Mouse (Mus musculus): ENCODE measurements around the gene Aip. TPM values are rescaled to one million over a fixed set of nuclear protein-coding genes. Genes with fewer than 3 reads are reported as not detected.

Gene Aip
- total RNA-seq, 2 experiments from 2014 or later: 62.1 to 63.2 TPM

DNA sequence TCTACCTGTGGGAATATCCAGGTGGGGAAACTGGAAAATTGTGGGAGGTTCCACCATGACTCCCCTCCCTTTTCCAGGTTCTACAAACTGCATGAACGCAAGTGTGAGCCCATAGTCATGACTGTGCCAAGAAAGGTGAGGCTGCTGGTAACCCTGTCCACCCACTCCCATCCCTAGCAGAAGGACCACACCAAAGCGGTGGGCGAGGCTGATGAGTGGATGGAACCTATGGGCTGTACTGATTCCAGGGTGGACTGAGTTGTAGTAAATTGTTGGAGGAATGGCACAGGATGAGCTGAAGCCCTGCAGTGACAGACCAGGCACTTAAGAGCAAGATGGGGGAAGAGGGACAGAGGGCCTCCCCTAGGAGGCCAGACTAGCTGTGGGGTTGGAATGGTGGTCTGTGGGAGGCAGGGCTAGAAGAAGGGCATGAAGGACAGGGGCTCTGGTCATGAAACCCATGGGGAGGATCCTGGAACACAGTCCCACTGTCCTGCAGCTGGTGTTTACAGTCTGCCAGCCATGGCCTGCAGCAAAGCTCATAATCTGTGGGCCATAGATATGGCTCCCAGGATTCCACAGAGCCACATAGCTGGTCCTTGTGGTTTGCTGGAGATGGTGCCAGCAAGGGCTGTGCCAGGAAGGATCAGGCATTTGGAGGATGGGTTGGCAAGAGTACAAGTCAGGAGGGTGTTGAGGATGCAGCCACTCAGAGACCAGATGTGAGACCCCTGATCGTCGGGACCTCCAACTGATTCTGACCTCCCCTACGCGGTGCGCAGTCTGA lies 27.0 kb upstream of the Aip start:
- DNase-seq: no peak

DNA sequence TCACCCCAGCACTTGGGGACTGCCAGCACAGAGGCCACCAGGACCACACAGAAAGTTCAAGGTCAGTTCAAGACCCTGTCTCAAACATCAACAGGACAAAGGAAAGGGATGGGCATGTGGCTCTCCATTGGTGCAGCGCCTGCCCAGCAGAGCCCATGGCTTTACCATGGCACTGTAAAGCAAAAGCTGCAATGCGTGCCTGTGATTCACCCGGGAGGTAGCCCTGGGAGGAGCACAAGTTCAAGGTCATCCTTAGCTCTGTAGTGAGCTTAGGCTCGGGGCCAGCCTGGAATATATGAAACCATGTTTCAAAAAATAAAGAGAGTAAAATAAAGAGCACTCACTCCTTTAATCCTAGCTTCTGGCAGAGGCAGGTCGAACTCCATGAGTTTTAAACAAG lies 26.2 kb upstream of the Aip start:
- no peak for DNase-seq

DNA sequence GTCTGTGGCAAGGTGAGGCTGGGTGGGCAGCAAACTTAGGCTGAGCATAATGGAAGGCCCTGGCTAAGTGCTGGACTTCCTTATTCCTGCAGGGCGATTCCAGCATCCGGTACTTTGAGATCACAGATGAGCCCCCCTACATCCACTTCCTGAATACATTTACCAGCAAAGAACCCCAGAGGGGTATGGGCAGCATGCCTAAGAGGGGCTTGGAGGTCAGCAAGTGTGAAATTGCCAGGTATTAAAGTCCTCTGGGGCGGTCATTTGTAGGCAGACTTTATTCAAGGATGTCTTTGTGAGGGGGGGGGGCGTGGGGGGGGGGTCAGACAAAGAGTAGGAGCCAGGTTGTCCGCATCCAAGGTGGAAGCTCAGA lies 25.8 kb upstream of the Aip start:
- no peak for DNase-seq

DNA sequence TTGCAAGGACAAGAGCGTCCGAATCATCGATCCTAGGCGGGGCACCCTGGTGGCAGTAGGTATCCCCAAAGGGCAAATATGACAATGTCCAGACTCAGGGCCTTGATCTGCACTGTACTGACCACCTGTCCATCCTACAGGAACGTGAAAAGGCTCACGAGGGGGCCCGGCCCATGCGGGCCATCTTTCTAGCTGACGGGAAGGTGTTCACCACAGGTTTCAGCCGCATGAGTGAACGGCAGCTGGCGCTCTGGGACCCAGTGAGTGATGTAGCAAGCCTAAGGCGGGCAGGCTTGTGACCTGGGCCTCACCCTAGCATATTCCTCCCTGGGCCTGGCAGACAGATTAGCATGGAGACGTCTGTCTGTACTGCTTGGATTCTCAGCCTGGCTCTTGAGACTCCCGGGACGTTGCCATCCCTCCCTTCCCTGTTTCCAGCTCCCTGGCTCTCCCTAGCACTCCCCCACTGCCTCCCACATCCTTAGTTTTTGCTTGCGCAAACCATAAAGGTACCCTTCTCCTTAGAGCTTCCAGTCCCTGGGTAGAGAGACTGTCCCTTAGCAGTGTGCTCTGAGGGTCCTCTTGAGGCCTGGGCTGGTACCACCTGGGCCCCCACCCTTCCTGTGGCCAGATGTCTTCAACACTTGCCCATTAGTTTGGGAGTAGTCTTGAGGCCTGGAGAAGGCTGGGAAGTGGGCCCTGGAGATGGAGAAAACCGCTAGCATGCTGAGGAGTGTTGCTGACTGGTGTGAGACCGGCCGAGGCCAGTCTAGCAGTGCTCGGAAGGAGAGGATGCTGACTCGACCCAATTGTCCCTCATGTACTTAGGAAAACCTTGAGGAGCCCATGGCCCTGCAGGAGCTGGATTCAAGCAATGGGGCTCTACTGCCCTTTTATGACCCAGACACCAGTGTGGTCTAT lies 25.2 kb upstream of the Aip start:
- no peak for DNase-seq

DNA sequence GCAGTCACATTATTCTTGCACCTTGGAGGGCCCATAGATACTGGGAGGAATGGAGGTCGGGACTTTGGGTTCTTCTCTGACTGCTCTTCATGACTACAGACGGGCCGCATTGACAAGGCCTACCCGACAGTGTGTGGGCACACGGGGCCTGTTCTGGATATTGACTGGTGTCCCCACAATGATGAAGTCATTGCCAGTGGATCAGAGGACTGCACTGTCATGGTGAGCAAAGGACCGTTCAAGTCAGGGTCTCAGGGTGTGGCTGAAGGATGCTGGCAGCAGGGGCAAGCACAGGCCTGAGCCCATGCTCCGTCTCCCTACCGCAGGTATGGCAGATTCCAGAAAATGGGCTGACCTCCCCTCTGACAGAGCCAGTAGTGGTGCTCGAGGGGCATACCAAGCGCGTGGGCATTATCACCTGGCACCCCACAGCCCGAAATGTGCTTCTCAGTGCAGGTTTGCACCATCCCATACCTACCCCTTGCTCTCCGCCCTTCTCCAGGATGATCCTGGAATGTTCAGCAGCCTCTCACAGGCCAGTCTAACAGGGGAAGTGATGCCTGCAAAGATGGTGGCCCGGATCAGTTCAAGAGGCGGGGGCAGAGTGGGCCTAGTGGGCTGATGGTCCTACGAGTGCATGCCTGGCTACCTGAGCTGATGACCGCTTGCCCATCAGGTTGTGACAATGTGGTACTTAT lies 24.3 kb upstream of the Aip start:
- no peak for DNase-seq

DNA sequence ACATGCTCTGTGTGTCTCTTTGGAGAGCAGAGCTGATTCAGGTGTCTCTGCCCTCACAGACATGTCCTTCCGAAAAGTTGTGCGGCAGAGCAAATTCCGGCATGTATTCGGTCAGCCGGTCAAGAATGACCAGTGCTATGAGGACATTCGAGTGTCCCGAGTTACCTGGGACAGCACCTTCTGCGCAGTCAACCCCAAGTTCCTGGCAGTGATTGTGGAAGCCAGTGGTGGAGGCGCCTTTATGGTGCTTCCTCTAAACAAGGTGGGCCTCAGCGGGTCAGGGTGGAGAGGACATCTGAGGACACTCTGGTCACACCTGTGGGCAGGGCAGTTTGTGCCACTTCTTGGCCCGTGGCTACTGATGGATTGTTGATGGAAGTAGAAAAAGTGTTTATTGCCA lies 23.6 kb upstream of the Aip start:
- no peak for DNase-seq

DNA sequence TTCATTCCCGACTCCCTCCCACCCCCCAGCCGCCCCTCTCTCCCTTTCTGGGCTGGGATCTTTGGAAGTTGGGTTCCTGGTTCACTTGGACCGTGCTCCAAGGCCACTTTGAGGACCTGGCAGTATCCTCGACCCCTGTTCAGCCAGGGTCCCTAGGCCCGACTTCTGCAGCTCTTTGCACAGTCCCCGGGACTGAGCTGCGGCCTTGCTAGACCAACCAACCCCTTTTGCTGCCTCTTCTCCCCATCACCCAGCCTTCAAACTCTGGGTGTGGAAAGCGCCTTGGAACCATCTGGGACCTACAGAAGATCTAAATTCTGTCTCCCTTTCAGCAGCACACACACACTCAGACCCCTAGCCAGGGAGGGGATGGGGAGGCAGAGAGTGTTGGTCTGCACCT lies 23.2 kb upstream of the Aip start:
- DNase-seq: peak in 1 of 2 experiments; percentile 40

DNA sequence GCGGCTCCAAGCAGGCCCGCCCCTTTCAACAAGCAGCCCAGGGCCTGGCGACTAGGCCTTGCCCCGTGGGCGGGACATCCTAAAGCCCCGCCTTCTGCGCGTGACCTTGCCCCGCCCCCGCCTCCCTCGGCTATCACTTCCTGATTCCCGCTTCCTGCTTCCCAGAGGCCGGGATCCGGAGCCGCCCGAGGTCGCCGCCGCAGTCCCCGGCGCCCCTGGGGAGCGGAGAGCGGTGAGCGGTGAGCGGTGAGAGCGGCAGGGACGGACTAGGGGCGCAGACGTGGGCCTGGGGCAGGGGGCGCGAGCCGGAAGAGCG lies 22.8 kb upstream of the Aip start, which contains the start of gene Coro1b:
Coro1b (plus strand) TSS at position 129 of the 316 bp plus-strand sequence.
- peak; percentile 98 to 99 for DNase-seq

DNA sequence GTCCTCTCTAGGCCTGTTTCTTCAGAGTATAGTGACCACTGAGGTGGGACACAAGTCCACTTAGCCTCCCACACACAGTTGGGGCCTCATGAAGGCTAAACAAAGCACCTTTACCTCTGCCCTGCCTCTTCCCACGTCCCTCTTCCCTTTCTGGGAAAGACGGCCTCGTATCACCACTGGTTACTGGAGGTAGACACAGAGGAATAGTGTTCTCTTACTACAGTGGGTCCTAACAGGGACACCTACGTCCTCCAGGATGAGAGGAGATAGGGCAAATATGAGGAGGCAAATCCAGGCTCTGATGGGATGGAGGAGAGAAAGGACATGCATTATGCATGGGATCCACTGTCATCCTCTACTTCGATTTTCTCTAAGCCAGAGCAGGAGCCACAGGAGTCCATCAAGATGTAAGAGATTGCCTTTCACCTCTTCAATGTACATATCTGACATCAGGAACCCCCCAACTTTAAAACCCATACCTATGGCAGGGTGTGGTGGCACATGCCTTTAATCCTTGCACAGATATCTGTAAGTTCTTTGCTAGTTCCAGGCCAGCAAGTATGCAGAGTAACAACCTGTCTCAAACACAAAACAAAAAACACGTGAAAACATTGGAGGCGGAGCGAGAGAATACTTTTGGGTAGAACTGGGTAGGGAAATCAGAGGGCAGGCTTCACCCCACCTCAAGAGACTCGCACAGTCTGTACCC lies 22.3 kb upstream of the Aip start:
- peak in 1 of 2 experiments; percentile 38 for DNase-seq

DNA sequence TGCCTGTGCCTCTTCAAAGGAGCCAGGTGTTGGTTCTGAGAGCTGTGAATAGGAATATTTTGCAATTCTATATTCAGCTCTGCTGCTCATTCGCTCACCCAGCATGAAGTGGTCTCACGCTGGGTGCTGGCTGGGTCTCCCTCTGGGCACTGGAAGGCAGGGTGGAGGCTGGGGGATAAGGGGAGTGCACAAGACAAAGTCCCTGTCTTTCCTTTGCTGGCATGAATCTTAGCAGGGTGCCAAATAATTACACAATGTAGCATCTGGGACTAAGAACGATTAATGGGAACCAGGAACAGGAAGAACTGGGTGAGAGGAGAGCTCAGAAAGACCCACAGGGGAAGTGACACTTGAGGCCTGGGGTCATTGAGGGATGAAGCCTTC lies 21.4 kb upstream of the Aip start:
- peak in 1 of 2 experiments; percentile 57 for DNase-seq

DNA sequence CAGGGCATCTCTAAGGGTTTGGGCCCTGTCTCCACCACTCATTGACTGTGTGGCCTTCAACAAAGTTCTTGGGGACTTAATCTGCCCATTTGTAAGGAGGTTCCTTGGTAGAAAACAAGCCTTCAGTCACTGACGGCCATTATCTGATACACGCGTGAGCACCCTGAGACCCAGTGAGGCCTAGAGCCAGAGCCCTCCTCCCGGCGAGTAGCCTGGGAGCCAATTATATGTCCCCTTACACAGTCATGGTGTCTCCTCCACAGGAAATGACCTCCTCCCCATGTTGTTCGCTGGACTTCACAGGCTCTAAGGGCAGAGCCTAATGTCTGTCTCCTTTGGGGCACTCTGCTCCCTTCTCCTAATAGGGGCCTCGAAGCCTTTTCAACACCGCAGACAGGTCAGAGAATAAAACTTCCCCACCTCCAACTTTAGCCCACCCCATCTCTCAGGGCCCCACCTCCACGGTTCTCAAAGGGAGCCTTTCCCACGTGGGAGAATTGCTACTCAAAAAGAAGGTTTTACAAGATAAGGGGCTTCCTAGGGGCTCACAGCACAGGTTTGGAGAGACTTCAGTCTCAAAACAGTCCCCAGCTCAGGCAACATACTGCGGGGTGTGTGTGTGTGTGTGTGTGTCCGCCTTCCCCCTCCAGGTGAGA lies 20.8 kb upstream of the Aip start:
- DNase-seq: no peak

DNA sequence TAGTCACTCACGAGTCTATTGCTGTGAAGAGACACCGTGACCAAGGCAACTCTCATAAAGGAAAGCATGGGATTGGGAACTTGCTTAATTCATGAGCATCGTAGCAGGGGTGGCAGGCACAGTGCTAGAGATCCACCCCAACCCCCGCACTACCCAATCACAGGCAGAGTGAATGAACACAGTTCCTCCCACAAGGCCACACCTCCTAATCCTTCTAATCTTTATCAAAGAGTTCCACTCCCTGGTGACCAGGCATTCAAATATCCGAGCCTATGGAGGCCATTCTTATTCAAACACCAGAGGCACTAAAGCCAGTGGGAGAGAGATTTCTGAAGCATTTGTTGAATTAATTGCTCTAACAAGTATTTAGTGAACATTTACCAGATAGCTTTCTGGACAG lies 20.3 kb upstream of the Aip start:
- DNase-seq: no peak

DNA sequence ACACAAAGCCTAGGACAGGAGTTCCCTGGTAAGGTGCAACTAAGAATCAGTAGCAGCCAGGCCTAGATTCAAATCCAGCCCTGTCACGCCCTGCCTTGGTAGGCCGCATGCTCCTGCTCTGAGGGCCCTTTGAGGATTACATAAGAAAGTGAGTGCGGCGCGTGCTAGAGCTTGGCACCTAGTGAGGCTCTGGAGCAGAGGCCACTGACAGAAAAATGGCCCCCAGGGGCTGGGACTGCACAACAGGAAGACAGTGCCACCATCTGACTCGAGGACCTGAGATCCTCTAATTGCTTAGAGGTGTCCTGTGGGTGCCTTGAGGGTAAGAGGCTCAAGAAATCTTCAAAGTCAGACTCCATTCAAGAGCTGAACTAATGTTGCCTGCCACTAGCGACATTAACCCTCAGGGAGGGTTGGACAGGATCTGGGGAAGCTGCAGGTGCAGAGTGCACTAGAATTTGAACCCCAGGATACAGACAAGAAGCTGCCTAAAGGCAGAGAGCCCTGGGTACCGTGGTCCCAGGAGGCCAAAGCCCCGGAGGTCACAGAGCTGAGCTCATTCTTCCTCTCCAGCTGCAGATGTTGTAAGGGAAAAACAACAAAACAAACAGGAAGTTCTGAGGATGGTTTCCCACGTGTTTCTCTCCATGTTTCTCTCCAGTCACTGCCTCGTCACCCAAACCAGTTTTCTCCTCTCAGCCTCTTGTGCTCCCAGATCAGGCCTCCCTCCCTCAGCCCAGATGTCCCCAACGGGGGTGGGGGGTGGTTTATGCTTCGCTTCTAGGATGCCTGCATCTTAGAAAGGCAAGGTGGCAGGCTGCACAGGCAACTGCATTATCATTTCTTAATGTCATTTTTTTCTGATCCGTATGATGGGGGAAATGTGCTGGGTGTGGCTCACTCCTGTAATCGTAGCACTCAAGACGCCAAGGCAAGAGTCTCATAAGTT lies 19.2 kb upstream of the Aip start:
- DNase-seq: peak; percentile 49 to 74

DNA sequence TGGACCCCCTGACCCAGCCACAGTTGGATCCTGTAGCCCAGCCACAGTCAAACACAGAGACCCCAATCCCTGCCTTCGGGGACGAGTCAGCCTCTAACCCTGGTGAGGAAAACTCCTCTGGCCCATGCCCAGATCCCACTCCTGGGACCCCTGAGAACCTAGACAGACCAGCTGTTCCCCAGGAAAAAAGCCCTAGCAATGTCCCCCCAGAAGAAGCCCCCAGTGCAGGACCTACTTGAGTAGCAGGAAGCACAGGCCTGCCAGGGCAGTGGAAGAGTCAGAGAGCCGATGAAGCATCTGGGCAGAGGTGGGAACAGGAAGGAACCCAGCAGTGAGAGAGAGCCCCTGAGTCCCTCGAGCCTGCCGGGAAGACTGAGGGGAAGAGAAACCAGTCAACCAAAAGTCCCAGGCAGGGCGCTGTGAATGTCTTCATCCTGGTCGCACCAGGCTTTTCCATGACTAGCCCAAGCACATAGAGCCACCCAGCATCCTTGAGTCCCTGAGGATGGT lies 18.2 kb upstream of the Aip start, which contains the start of gene Cabp4:
Cabp4 (minus strand) TSS at position 275 of the 510 bp plus-strand sequence.
- no peak for DNase-seq

DNA sequence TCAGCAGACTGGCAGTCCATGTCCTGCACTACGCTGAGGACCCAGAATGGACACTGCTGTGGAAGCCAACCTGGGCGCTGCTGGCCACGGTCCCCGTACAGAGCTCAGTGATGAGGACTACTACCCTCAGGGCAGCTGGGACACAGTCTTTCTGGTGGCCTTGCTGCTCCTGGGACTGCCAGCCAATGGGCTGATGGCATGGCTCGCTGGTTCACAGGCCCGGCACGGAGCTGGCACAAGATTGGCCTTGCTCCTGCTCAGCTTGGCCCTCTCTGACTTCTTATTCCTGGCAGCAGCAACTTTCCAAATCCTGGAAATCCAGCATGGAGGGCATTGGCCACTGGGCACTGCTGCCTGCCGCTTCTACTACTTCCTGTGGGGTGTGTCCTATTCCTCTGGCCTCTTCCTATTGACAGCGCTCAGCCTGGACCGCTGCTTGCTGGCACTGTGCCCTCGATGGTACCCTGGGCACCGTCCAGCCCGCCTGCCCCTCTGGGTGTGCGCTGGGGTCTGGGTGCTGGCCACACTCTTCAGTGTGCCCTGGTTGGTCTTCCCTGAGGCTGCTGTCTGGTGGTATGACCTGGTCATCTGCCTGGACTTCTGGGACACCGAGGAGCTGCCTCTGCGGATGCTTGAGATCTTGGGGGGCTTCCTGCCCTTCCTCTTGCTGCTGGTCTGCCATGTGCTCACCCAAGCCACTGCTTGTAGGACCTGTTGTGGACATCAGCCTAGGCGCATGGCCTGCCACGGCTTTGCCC lies 16.9 kb upstream of the Aip start:
- no peak for DNase-seq

DNA sequence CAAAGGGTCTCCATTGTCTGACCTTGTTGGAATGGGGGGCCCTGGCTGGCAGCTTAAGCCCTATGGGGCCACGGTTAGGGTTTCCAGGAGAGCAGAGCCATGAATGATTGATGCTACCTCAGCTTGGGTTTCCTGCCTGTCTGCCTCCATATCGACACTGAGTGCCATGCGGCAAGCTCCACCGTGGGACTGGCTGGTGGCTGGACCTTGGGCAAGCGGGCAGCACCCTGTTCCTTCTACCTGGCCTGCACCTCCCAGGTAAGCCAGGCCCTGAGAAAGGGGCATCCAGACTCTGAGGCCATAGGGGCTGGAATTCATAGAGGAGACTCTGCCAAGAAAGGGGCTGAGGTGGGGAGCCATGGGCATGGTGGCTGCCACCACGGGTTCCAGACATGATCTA lies 14.5 kb upstream of the Aip start:
- DNase-seq: no peak

DNA sequence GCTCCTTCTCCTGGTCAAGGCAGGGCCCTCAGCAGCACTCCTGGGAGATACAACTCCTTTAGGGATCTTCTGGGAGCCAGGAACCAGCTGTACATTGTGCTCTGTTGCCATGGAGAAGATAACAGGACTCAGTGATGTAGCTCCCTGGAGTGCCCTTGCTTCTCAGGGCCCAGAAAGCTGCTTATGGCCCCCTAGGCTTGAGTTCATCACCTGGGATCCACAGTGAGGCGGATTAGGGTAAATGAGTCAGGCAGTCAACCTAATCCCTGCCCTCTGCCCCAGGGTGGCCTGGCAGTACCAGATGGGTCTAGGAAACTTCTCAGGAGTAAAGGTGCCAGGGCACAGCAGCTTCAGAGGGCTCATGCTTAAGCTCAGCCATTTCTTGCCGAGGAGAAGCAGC lies 13.8 kb upstream of the Aip start, which contains the start of gene Gpr152:
Gpr152 (plus strand) TSS at position 342 of the 400 bp plus-strand sequence.
- DNase-seq: no peak

DNA sequence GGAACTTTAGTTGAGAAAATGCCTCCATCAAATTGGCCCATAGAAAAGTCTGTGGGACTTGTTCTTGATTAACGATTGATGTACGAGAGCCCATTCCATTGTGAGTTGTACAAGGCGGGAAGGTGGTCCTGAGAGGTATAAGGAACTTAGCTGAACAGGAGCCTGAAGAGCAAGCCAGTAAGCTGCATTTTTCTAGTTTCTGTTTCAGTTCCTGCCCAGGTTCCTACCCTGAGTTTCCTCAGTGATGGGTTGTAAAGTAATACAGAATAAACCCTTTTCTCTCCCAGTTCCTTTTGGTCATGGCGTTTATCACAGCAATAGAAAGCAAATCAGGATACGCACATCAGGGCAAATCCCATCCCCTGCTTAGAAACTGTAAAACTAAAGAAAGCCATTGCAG lies 12.3 kb upstream of the Aip start:
- DNase-seq: no peak

DNA sequence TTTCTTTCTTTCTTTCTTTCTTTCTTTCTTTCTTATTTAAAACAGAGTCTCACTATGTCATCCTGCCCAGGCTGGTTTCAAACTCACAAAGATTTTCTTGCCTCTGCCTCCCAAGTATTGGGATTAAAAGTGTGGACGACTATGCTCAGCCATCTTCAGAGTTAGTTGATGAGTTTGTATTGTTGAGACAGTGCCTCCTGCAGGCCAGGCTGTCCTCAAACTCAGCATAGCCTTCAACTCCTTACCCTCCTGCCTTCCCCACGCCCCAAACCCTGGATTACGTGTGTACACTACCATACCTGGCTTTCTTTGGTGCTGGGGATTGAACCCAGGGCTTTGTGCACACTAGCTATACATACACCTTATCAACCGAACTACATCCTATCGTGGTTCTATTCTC lies 10.8 kb upstream of the Aip start:
- no peak for DNase-seq
